Mouse (Mus musculus): ENCODE results near the gene Angptl2. TPM values are rescaled to one million over a fixed set of nuclear protein-coding genes. Genes with fewer than 3 reads are reported as not detected.
A peak's percentile ranks its signal among the peaks of the same experiment; 100 is the strongest.

Angptl2 gene
- 12.0 and 18.0 TPM in 2 replicates for polyA plus RNA-seq (2015; fragmentation: Nextera tagmentation; extraction: Ambion mirVana)

DNA sequence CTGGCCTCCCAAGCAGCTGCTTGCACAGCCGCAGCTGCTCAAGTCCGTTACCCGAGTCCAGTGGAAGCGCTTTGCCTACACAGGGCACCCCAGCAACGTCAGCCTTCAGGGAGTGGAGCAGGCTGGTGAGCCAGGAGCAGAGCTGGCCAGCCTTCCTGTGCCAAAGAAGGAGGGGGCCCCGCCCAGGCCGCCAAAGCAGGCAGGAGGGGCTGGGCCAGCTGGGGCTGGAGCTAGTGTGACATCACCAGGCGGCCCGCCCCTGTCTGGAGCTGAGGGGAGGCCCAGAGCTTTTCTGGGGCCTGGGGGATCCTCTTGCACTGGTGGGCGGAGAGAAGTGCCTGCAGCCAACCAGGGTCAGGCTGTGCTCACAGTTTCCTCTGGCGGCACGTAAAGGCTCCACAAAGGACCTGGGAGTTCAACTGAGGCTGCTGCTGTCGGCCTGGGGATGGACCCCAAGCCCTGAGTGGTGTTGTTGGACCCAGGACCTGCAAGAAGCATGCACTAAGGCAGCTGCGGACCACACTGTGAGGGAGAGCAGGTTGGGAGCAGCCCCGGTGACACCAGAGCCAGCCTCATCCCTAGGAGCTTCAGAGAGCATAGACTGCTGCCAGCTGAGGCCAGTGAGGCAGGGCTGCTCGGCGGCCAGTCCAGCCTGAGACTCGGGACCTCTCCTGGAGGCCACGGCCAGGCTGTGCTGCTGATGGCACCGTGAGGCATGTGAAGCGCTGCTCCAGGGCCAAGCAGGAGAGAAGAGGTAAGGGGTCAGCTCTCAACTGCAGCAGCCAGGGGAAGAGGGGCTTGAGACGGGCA lies at the start of gene Angptl2:
Gene Angptl2 (plus strand): TSS at position 370 of the 810 bp plus-strand sequence.
- Histone ChIP-seq H3K4me1 (peaks cover 43% of the 10 kb centered on the region), H3K4me2 (peak within 1 kb of the TSS; percentile 56), H3K27ac (replicated peaks) (peak within 1 kb of the TSS; percentile 76), H3K9me3 (replicated peaks) (no peaks in the 10 kb centered on the region), H3K4me3 (replicated peaks) (peak within 1 kb of the TSS; percentile 37), H3K9ac (replicated peaks) (peak within 1 kb of the TSS; percentile 29), H3K27me3 (replicated peaks) (no peaks in the 10 kb centered on the region), H3K36me3 (no peaks in the 10 kb centered on the region)
- WGBS = 5% methylated on average over 22 of the region's 22 CpGs
- ATAC-seq (ENCODE audit: low FRiP score) = peak; percentile 83

DNA sequence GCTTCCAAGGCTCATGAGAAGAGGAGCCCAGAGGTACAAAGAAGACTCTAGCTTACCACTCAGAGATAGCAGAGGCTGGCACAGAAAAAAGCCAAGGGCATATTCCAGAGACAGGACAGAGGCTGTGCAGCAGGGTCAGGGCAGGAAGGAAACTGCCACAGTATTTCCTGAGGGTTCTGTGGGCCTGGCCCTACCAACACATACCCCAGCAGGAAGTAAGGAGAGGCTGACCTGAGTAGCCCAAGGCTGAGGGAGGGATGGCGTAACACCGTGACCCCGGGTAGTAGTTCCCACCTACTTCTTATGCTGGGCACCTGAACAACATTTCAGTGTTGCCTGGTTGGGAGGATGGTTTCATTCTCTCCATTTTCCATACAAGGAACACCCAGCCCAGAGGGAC lies 48.8 kb upstream of the Angptl2 start:
- Histone ChIP-seq H3K9me3 (replicated peaks) (no peaks in the 10 kb centered on the region), H3K27me3 (replicated peaks) (no peaks in the 10 kb centered on the region), H3K4me3 (replicated peaks) (no peak overlapping the region), H3K36me3 (peaks cover 38% of the 10 kb centered on the region), H3K4me1 (peaks cover 15% of the 10 kb centered on the region), H3K4me2 (no peak overlapping the region), H3K9ac (replicated peaks) (no peak overlapping the region), H3K27ac (replicated peaks) (no peak overlapping the region)
- 97% methylated on average over 3 of the region's 3 CpGs for WGBS
- ATAC-seq (ENCODE audit: low FRiP score) = no peak

DNA sequence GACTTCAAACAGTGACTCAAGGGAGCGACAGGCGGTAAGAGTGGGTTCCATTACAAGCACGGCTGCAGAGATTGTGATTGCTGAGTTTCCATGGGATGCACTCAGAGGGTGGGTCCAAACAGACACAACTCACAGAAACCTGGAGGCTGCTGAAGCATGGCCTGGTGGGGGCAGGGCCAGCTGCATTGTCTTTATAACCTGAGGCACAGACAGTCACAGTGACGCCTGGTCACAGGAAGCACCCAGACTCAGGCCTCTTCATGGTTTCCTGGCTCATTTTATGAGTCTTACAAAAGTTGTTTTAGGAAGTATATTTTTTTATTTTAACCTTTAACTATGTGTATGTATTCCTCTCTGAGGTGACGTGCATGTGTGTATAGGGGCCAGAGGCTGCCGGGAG lies 46.4 kb upstream of the Angptl2 start:
- no peak overlapping the region for H3K27ac ChIP-seq (replicated peaks)
- 75% methylated on average over 6 of the region's 6 CpGs for WGBS
- ATAC-seq (ENCODE audit: low FRiP score) = no peak
- H3K4me2 ChIP-seq = no peak overlapping the region
- H3K9ac ChIP-seq (replicated peaks) = no peak overlapping the region
- peaks cover 15% of the 10 kb centered on the region for H3K4me1 ChIP-seq
- H3K9me3 ChIP-seq (replicated peaks) = no peaks in the 10 kb centered on the region
- H3K4me3 ChIP-seq (replicated peaks) = no peak overlapping the region
- H3K27me3 ChIP-seq (replicated peaks) = no peaks in the 10 kb centered on the region
- H3K36me3 ChIP-seq = peaks cover 41% of the 10 kb centered on the region

DNA sequence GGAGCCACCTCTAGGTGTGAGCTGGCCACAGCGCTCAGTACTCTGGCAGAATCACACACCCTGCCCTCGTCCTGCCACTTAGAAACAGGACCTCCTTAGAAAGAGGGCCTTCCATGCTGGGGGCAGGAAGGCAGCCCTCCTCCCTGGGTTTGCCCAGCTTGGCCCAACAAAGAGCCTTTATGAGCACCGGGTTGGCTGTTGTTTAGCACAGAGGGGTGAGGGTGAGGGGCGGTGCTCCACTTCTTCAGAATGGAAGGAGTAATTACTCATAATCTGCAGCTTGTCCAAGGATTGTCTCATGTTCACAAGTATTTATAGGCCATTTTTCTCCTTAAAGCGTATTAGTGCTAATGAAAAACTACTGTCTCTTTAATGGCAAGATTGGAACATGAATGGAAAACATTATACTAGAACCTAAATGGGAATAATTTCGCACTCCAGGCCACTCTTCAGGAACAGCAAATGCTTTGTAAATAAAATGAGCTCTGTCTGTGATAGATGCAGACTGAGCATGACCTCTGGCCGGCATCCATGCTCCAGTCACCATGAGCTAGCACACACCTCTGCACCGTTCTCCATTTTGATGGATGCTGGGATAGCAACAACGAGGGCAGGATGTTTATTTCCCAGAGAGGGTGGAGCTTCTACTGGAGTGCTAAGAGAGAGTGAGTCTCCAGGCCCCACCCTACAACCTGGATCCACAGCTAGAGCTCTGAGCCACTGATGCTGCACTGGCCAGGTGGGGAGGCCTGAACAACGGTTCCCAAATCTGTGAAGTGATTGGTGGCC lies 44.9 kb upstream of the Angptl2 start:
- H3K4me2 ChIP-seq = no peak overlapping the region
- H3K27me3 ChIP-seq (replicated peaks) = no peaks in the 10 kb centered on the region
- peaks cover 2% of the 10 kb centered on the region; the same call in 1 of the 2 replicates for H3K4me1 ChIP-seq
- H3K36me3 ChIP-seq = peaks cover 41% of the 10 kb centered on the region
- no peak overlapping the region for H3K9ac ChIP-seq (replicated peaks)
- H3K4me3 ChIP-seq (replicated peaks) = no peak overlapping the region
- no peaks in the 10 kb centered on the region for H3K9me3 ChIP-seq (replicated peaks)
- ATAC-seq (ENCODE audit: low FRiP score) = no peak
- WGBS = 52% methylated on average over 10 of the region's 10 CpGs
- 0 out of 2 replicates have a peak overlapping the region, but pooled peaks have one; percentile 38 for H3K27ac ChIP-seq (replicated peaks)

DNA sequence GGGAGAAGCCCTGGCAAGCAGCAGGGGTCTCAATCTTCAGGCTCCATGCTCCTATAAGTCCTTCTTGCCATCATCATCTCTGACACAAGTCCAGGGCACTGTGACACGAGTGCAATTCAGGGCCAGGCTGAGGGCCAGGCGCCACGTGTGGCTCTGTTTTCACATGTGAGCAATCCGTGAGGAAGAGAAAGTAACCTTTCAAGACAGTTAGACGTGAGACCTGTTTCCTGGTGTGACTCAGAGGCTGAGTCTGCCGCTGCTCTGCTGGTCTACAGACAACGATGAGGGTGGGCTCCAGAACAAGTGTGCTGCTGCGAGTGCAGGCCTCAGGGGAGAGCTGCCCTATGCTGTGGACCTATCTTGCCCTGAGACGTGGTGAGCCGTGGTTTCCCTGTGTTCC lies 42.7 kb upstream of the Angptl2 start:
- 89% methylated on average over 10 of the region's 10 CpGs for WGBS
- peaks cover 29% of the 10 kb centered on the region for H3K36me3 ChIP-seq
- H3K27ac ChIP-seq (replicated peaks) = no peak overlapping the region
- no peak overlapping the region for H3K4me2 ChIP-seq
- no peak overlapping the region for H3K4me3 ChIP-seq (replicated peaks)
- no peak for ATAC-seq (ENCODE audit: low FRiP score)
- no peaks in the 10 kb centered on the region for H3K27me3 ChIP-seq (replicated peaks)
- no peaks in the 10 kb centered on the region for H3K9me3 ChIP-seq (replicated peaks)
- H3K4me1 ChIP-seq = peaks cover 10% of the 10 kb centered on the region
- H3K9ac ChIP-seq (replicated peaks) = no peak overlapping the region

- Histone ChIP-seq H3K9ac (replicated peaks) (no peak overlapping the region), H3K4me1 (peaks cover 16% of the 10 kb centered on the region), H3K4me2 (no peak overlapping the region), H3K9me3 (replicated peaks) (no peaks in the 10 kb centered on the region), H3K27me3 (replicated peaks) (no peaks in the 10 kb centered on the region), H3K36me3 (peaks cover 28% of the 10 kb centered on the region), H3K4me3 (replicated peaks) (no peak overlapping the region), H3K27ac (replicated peaks) (no peak overlapping the region)
- 81% methylated on average over 7 of the region's 7 CpGs for WGBS
- no peak for ATAC-seq (ENCODE audit: low FRiP score)
These were observed 42.2 kb upstream of the Angptl2 start for GRCm38 (mm10) chr2:33173686-33174085.

- no peak overlapping the region for H3K4me3 ChIP-seq (replicated peaks)
- H3K9me3 ChIP-seq (replicated peaks) = no peaks in the 10 kb centered on the region
- H3K27me3 ChIP-seq (replicated peaks) = no peaks in the 10 kb centered on the region
- H3K27ac ChIP-seq (replicated peaks) = no peak overlapping the region
- ATAC-seq (ENCODE audit: low FRiP score) = no peak
- peaks cover 38% of the 10 kb centered on the region for H3K4me1 ChIP-seq
- no peak overlapping the region for H3K9ac ChIP-seq (replicated peaks)
- H3K4me2 ChIP-seq = no peak overlapping the region
- H3K36me3 ChIP-seq = peaks cover 15% of the 10 kb centered on the region
- 48% methylated on average over 7 of the region's 7 CpGs for WGBS
These were observed 39.4 kb upstream of the Angptl2 start for GRCm38 (mm10) chr2:33176516-33176915.

DNA sequence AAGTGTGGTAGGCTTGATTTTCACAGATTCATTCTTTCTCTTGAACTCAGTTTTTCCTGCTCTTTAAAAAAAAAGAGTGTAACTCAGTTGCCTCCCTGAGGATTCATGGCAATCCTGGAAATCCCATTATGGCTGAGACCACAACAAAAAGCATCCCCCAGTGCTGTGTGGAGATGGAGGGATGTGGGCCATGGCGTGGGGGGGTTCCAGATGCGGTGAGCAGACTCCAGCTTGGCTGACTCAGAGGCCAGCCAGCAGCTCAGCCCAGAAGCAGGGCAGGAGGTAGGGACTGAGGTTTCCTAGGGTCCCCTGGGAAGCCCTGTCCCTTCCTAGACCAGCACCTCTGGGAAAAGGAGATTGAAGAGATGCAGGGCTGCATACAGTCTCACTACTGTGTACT lies 38.9 kb upstream of the Angptl2 start:
- no peak overlapping the region; the same call in 1 of the 2 replicates for H3K27ac ChIP-seq (replicated peaks)

DNA sequence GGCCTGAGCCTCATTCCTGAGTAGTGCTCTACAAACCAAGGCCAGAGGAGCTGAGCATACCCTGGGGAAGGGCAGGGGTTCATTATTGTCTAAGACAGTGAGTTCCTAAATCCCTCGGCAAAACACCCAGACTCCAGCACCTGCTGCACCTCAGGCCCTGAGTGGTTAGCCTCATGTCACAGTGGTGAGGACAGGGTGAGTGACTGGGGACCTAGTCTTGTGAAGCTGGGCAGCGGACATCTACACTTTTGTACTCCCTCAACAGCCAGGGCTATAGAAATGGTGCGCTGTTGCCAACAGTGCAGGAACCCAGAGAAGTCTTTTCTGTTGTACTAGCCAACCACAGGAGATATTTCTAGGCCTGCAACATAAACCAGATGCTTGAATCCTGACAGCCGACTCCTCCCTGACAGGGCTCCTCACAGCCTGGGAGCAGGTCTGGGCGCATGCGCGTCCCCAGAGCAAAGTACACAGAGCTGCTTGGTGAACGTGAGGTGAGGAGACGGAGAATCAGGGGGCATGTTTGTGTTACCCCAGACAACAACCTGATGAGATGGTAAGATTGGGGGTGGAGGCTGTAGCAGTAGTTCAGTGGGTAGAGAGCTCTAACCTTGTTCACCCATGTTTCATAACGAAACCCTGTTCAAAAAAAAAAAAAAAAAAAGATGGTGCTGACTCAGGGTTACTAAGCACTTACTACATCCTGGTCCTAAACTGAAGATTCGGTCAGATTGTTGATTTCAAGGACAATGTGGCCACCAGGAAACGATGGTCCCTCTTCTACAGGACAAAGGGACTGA lies 38.2 kb upstream of the Angptl2 start:
- Histone ChIP-seq H3K9me3 (replicated peaks) (no peaks in the 10 kb centered on the region), H3K27me3 (replicated peaks) (no peaks in the 10 kb centered on the region), H3K36me3 (peaks cover 6% of the 10 kb centered on the region), H3K4me2 (no peak overlapping the region), H3K27ac (replicated peaks) (no peak overlapping the region; the same call in 1 of the 2 replicates), H3K4me1 (peaks cover 38% of the 10 kb centered on the region), H3K4me3 (replicated peaks) (no peak overlapping the region), H3K9ac (replicated peaks) (no peak overlapping the region)
- no peak for ATAC-seq (ENCODE audit: low FRiP score)
- WGBS = 92% methylated on average over 12 of the region's 12 CpGs

More for the DNA sequence above, 38.9 kb upstream of the Angptl2 start:
- Histone ChIP-seq H3K9ac (replicated peaks) (no peak overlapping the region), H3K4me1 (peaks cover 38% of the 10 kb centered on the region), H3K4me2 (no peak overlapping the region), H3K27me3 (replicated peaks) (no peaks in the 10 kb centered on the region), H3K36me3 (peaks cover 12% of the 10 kb centered on the region), H3K9me3 (replicated peaks) (no peaks in the 10 kb centered on the region), H3K4me3 (replicated peaks) (no peak overlapping the region)
- no peak for ATAC-seq (ENCODE audit: low FRiP score)
- 66% methylated on average over 2 of the region's 2 CpGs for WGBS

DNA sequence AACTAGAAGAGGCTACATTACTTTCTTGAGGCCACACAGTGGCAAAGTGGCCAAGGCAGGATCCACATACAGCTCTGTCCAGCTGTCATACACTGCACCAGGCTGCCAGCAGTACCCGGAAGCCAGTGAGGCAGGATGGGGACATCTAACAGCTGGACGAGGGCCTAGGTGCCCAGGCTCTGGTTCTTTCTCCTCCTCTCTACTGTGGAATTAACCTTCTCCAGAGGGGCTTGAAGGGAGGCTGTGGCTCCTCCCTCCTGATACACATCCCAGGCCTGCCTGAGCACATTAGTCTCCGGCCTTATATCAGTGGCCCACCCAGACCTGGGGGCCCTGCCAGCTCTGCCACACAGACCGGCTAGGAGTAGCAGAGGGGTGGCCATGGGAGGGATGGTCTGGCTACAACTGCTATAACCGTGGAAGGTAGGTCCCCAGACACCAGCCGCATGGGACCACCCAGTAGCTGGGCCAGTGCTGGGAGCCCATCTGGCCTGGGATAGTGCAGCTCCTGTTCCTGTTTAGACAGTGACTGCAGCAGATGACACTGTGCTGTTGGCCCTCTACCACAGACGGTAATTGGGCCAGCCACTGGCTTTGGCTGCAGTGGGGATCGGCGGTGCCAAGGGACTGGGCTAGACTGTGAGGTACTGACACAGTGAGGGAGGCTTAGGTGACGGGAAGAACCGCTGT lies 37.5 kb upstream of the Angptl2 start:
- Histone ChIP-seq H3K27ac (replicated peaks) (peak overlapping the region; percentile 64), H3K27me3 (replicated peaks) (no peaks in the 10 kb centered on the region), H3K4me1 (peaks cover 38% of the 10 kb centered on the region), H3K36me3 (peaks cover 3% of the 10 kb centered on the region; the same call in 1 of the 2 replicates), H3K4me2 (no peak overlapping the region), H3K9ac (replicated peaks) (no peak overlapping the region), H3K9me3 (replicated peaks) (no peaks in the 10 kb centered on the region), H3K4me3 (replicated peaks) (no peak overlapping the region)
- WGBS = 51% methylated on average over 11 of the region's 11 CpGs
- ATAC-seq (ENCODE audit: low FRiP score) = peak; percentile 51
